Mouse (Mus musculus) granulocyte monocyte progenitor cell, adult 5-6 weeks (primary cell): ENCODE data around the gene Slc7a8. TPM values are rescaled to one million over a fixed set of nuclear protein-coding genes. Genes with fewer than 3 reads are reported as not detected.

Experiments used
- total RNA-seq, 2 experiments: library from RNA; stranded (forward) in 1 of 2; stranded (reverse) in 1 of 2; fragments of 200-712, 200-1000 nt in 1 of 2; fragments of >200 nt in 1 of 2; fragmentation: Nextera tagmentation in 1 of 2; gene quantifications; 2 replicates each; pipeline ENCODE4 v1.2.3; 2014 to 2017

Gene Slc7a8
- total RNA-seq, 2 experiments from 2014 or later = 3.2 to 7.6 TPM

Other genes starting within 250 kb of the Slc7a8 start
- 70.3 and 79.6 TPM in 2 replicates for gene Haus4, start 227.3 kb downstream of the Slc7a8 start, total RNA-seq (2014; fragmentation: Nextera tagmentation)
- 85.8 and 93.8 TPM in 2 replicates for gene Haus4, start 227.3 kb downstream of the Slc7a8 start, total RNA-seq (2017)
- gene Ajuba, start 204.4 kb downstream of the Slc7a8 start, total RNA-seq (2014; fragmentation: Nextera tagmentation) = 0.77 and 1.0 TPM in 2 replicates
- 1.2 and 2.1 TPM in 2 replicates for gene Ajuba, start 204.4 kb downstream of the Slc7a8 start, total RNA-seq (2017)
- gene 4931414P19Rik, start 176.0 kb downstream of the Slc7a8 start, total RNA-seq (2014; fragmentation: Nextera tagmentation) = 5.8 and 9.9 TPM in 2 replicates
- 3.6 and 4.3 TPM in 2 replicates for gene 4931414P19Rik, start 176.0 kb downstream of the Slc7a8 start, total RNA-seq (2017)
- 237 and 287 TPM in 2 replicates for gene Psmb5, start 163.9 kb downstream of the Slc7a8 start, total RNA-seq (2014; fragmentation: Nextera tagmentation)
- gene Psmb5, start 163.9 kb downstream of the Slc7a8 start, total RNA-seq (2017) = 63.3 and 69.9 TPM in 2 replicates
- 0.09 TPM in 1 of 2 replicates, not detected in the other for gene Psmb11, start 160.5 kb downstream of the Slc7a8 start, total RNA-seq (2014; fragmentation: Nextera tagmentation)
- gene Psmb11, start 160.5 kb downstream of the Slc7a8 start, total RNA-seq (2017) = not detected in 2 replicates
- gene Gm17606, start 141.0 kb downstream of the Slc7a8 start, total RNA-seq (2014; fragmentation: Nextera tagmentation) = not detected in 2 replicates
- gene Gm17606, start 141.0 kb downstream of the Slc7a8 start, total RNA-seq (2017) = not detected in 2 replicates
- gene Cdh24, start 140.6 kb downstream of the Slc7a8 start, total RNA-seq (2014; fragmentation: Nextera tagmentation) = 0.54 and 1.4 TPM in 2 replicates
- gene Cdh24, start 140.6 kb downstream of the Slc7a8 start, total RNA-seq (2017) = 0.39 and 0.41 TPM in 2 replicates
- gene 1700123O20Rik, start 95.7 kb downstream of the Slc7a8 start, total RNA-seq (2014; fragmentation: Nextera tagmentation) = 44.3 and 69.7 TPM in 2 replicates
- gene 1700123O20Rik, start 95.7 kb downstream of the Slc7a8 start, total RNA-seq (2017) = 42.2 and 50.0 TPM in 2 replicates
- gene Acin1, start 95.0 kb downstream of the Slc7a8 start, total RNA-seq (2014; fragmentation: Nextera tagmentation) = 236 and 252 TPM in 2 replicates
- gene Acin1, start 95.0 kb downstream of the Slc7a8 start, total RNA-seq (2017) = 198 and 208 TPM in 2 replicates
- 0.15 TPM in 1 of 2 replicates, not detected in the other for gene Gm29776, start 83.1 kb downstream of the Slc7a8 start, total RNA-seq (2014; fragmentation: Nextera tagmentation)
- 0.22 TPM in 1 of 2 replicates, not detected in the other for gene Gm29776, start 83.1 kb downstream of the Slc7a8 start, total RNA-seq (2017)
- 23.1 and 45.9 TPM in 2 replicates for gene Cebpe, start 69.8 kb downstream of the Slc7a8 start, total RNA-seq (2014; fragmentation: Nextera tagmentation)
- 57.2 and 63.7 TPM in 2 replicates for gene Cebpe, start 69.8 kb downstream of the Slc7a8 start, total RNA-seq (2017)
- not detected in 2 replicates for gene Rnf212b, start 32.2 kb upstream of the Slc7a8 start, total RNA-seq (2014; fragmentation: Nextera tagmentation)
- gene Rnf212b, start 32.2 kb upstream of the Slc7a8 start, total RNA-seq (2017) = not detected in 2 replicates
- gene Homez, start 89.0 kb upstream of the Slc7a8 start, total RNA-seq (2014; fragmentation: Nextera tagmentation) = 14.3 and 19.1 TPM in 2 replicates
- 8.4 and 8.7 TPM in 2 replicates for gene Homez, start 89.0 kb upstream of the Slc7a8 start, total RNA-seq (2017)
- 12.2 and 21.1 TPM in 2 replicates for gene Ppp1r3e, start 95.6 kb upstream of the Slc7a8 start, total RNA-seq (2014; fragmentation: Nextera tagmentation)
- 2.5 and 2.9 TPM in 2 replicates for gene Ppp1r3e, start 95.6 kb upstream of the Slc7a8 start, total RNA-seq (2017)
- gene Bcl2l2, start 101.4 kb upstream of the Slc7a8 start, total RNA-seq (2014; fragmentation: Nextera tagmentation) = 9.4 and 13.5 TPM in 2 replicates
- gene Bcl2l2, start 101.4 kb upstream of the Slc7a8 start, total RNA-seq (2017) = 9.9 and 10.9 TPM in 2 replicates
- not detected in 2 replicates for gene Gm20521, start 101.5 kb upstream of the Slc7a8 start, total RNA-seq (2014; fragmentation: Nextera tagmentation)
- not detected in 2 replicates for gene Gm20521, start 101.5 kb upstream of the Slc7a8 start, total RNA-seq (2017)
- gene Pabpn1, start 110.6 kb upstream of the Slc7a8 start, total RNA-seq (2014; fragmentation: Nextera tagmentation) = 181 and 215 TPM in 2 replicates
- gene Pabpn1, start 110.6 kb upstream of the Slc7a8 start, total RNA-seq (2017) = 286 and 319 TPM in 2 replicates
- gene Slc22a17, start 131.2 kb upstream of the Slc7a8 start, total RNA-seq (2014; fragmentation: Nextera tagmentation) = 1.4 and 2.8 TPM in 2 replicates
- 0.52 and 0.77 TPM in 2 replicates for gene Slc22a17, start 131.2 kb upstream of the Slc7a8 start, total RNA-seq (2017)
- not detected in 2 replicates for gene Efs, start 144.2 kb upstream of the Slc7a8 start, total RNA-seq (2014; fragmentation: Nextera tagmentation)
- gene Efs, start 144.2 kb upstream of the Slc7a8 start, total RNA-seq (2017) = not detected in 2 replicates
- gene Il25, start 150.7 kb upstream of the Slc7a8 start, total RNA-seq (2014; fragmentation: Nextera tagmentation) = not detected in 2 replicates
- gene Il25, start 150.7 kb upstream of the Slc7a8 start, total RNA-seq (2017) = not detected in 2 replicates
- not detected in 2 replicates for gene Cmtm5, start 154.3 kb upstream of the Slc7a8 start, total RNA-seq (2014; fragmentation: Nextera tagmentation)
- gene Cmtm5, start 154.3 kb upstream of the Slc7a8 start, total RNA-seq (2017) = not detected in 2 replicates
- not detected in 2 replicates for gene Myh6, start 185.0 kb upstream of the Slc7a8 start, total RNA-seq (2014; fragmentation: Nextera tagmentation)
- not detected in 2 replicates for gene Myh6, start 185.0 kb upstream of the Slc7a8 start, total RNA-seq (2017)
- not detected in 2 replicates for gene Gm17428, start 195.0 kb upstream of the Slc7a8 start, total RNA-seq (2014; fragmentation: Nextera tagmentation)
- gene Gm17428, start 195.0 kb upstream of the Slc7a8 start, total RNA-seq (2017) = not detected in 2 replicates
- gene Myh7, start 212.7 kb upstream of the Slc7a8 start, total RNA-seq (2014; fragmentation: Nextera tagmentation) = not detected in 2 replicates
- gene Myh7, start 212.7 kb upstream of the Slc7a8 start, total RNA-seq (2017) = not detected in 2 replicates
- gene Ngdn, start 233.5 kb upstream of the Slc7a8 start, total RNA-seq (2014; fragmentation: Nextera tagmentation) = 50.2 and 65.5 TPM in 2 replicates
- gene Ngdn, start 233.5 kb upstream of the Slc7a8 start, total RNA-seq (2017) = 62.7 and 75.3 TPM in 2 replicates